Mouse (Mus musculus): ENCODE measurements at regions not wholly inside any gene's neighbourhood (a gene's known extent, or its start where the extent isn't known, plus 50 kb on each side); places are given as distances from the start of the nearest gene placed in this dataset.

- no peaks in the 10 kb centered on the region for H3K4me1 ChIP-seq (replicated peaks; ENCODE audit: low read depth, low read length)
- H3K27me3 ChIP-seq (ENCODE audit: insufficient read depth, low read length) = no peaks in the 10 kb centered on the region
- no peaks in the 10 kb centered on the region for H3K9me3 ChIP-seq (ENCODE audit: low read length)
- H3K36me3 ChIP-seq (ENCODE audit: insufficient read depth, low read length) = no peaks in the 10 kb centered on the region
- H3K4me3 ChIP-seq (replicated peaks; ENCODE audit: low read length) = no peak overlapping the region
- TF ChIP-seq CTCF (conservative IDR thresholded peaks at IDR 0.05; ENCODE audit: low read length) = no peak
Measured at GRCm38 (mm10) chr11:38443291-38443690, 1207.5 kb upstream of the Tenm2 start.

GRCm38 (mm10) chr11:38410302-38410701 lies 1174.5 kb upstream of the Tenm2 start:
- no peaks in the 10 kb centered on the region for H3K36me3 ChIP-seq (ENCODE audit: insufficient read depth, low read length)
- no peak overlapping the region for H3K4me3 ChIP-seq (replicated peaks; ENCODE audit: low read length)
- no peaks in the 10 kb centered on the region for H3K27me3 ChIP-seq (ENCODE audit: insufficient read depth, low read length)
- no peaks in the 10 kb centered on the region for H3K9me3 ChIP-seq (ENCODE audit: low read length)
- H3K4me1 ChIP-seq (replicated peaks; ENCODE audit: low read depth, low read length) = no peaks in the 10 kb centered on the region
- TF ChIP-seq POU5F1 (IDR thresholded peaks at IDR 0.05; ENCODE audit: borderline replicate concordance, low read length) (no peak), CTCF (conservative IDR thresholded peaks at IDR 0.05; ENCODE audit: low read length) (no peak), NANOG (IDR thresholded peaks at IDR 0.05; ENCODE audit: borderline replicate concordance, low read length) (no peak)

GRCm38 (mm10) chr11:38397771-38398170 lies 1162.0 kb upstream of the Tenm2 start:
- no peaks in the 10 kb centered on the region for H3K9me3 ChIP-seq (ENCODE audit: low read length)
- H3K27me3 ChIP-seq (ENCODE audit: insufficient read depth, low read length) = no peaks in the 10 kb centered on the region
- no peak overlapping the region for H3K4me3 ChIP-seq (replicated peaks; ENCODE audit: low read length)
- H3K4me1 ChIP-seq (replicated peaks; ENCODE audit: low read depth, low read length) = no peaks in the 10 kb centered on the region
- H3K36me3 ChIP-seq (ENCODE audit: insufficient read depth, low read length) = no peaks in the 10 kb centered on the region
- no peak for TF ChIP-seq POU5F1 (IDR thresholded peaks at IDR 0.05; ENCODE audit: borderline replicate concordance, low read length)
- TF ChIP-seq NANOG (IDR thresholded peaks at IDR 0.05; ENCODE audit: borderline replicate concordance, low read length) = no peak
- no peak for TF ChIP-seq CTCF (conservative IDR thresholded peaks at IDR 0.05; ENCODE audit: low read length)

GRCm38 (mm10) chr11:38386958-38387357 lies 1151.2 kb upstream of the Tenm2 start:
- TF ChIP-seq NANOG (IDR thresholded peaks at IDR 0.05; ENCODE audit: borderline replicate concordance, low read length) (no peak), POU5F1 (IDR thresholded peaks at IDR 0.05; ENCODE audit: borderline replicate concordance, low read length) (no peak), CTCF (conservative IDR thresholded peaks at IDR 0.05; ENCODE audit: low read length) (no peak)

DNA sequence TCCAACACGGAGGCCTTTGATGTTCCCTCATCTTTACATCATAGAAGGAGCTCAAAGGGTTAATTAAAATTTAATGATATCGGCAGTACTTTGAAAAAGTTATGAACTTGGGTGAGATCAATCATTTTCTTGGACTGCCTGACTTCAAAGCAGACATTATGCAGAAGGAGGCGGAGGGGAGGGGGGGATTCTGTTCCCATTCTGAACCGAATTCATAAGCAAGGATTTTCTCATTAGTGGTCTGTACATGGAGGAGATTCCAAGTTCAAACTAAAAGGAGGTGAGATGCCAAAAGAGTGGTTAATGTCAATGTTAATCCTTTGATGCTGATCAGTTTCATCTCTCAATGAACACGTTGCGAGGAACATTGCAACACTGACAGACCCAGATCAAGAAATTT lies 1110.7 kb upstream of the Tenm2 start:
- TF ChIP-seq POU5F1 (IDR thresholded peaks at IDR 0.05; ENCODE audit: borderline replicate concordance, low read length) (no peak), CTCF (conservative IDR thresholded peaks at IDR 0.05; ENCODE audit: low read length) (no peak), NANOG (IDR thresholded peaks at IDR 0.05; ENCODE audit: borderline replicate concordance, low read length) (no peak)
- Histone ChIP-seq H3K27me3 (ENCODE audit: insufficient read depth, low read length) (no peaks in the 10 kb centered on the region), H3K9me3 (ENCODE audit: low read length) (no peaks in the 10 kb centered on the region), H3K4me3 (replicated peaks; ENCODE audit: low read length) (no peak overlapping the region), H3K4me1 (replicated peaks; ENCODE audit: low read depth, low read length) (no peaks in the 10 kb centered on the region), H3K36me3 (ENCODE audit: insufficient read depth, low read length) (no peaks in the 10 kb centered on the region)

More at GRCm38 (mm10) chr11:38386958-38387357, 1151.2 kb upstream of the Tenm2 start:
- Histone ChIP-seq H3K4me1 (replicated peaks; ENCODE audit: low read depth, low read length) (no peaks in the 10 kb centered on the region), H3K36me3 (ENCODE audit: insufficient read depth, low read length) (no peaks in the 10 kb centered on the region), H3K9me3 (ENCODE audit: low read length) (no peaks in the 10 kb centered on the region), H3K4me3 (replicated peaks; ENCODE audit: low read length) (no peak overlapping the region), H3K27me3 (ENCODE audit: insufficient read depth, low read length) (no peaks in the 10 kb centered on the region)

DNA sequence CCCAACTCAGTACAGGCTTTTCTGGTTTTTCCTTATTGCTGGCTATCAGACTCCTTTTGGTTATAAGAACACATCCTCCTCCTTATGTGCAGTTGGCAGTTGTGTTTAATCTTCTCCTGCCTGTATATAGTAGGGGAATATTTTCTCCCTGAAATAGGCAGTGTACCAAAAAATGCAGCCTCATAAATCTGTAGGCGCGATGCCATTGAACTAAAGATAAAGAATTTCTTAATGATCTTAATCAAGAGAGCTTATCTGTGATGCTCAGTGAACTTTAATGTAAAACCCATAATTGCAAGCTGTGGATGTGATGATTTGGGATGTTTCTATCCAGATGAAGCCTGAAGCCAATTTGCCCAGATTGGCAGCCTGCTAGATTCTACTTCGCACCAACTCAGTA lies 1099.6 kb upstream of the Tenm2 start:
- H3K36me3 ChIP-seq (ENCODE audit: insufficient read depth, low read length) = no peaks in the 10 kb centered on the region
- TF ChIP-seq NANOG (IDR thresholded peaks at IDR 0.05; ENCODE audit: borderline replicate concordance, low read length) (no peak), CTCF (conservative IDR thresholded peaks at IDR 0.05; ENCODE audit: low read length) (no peak), POU5F1 (IDR thresholded peaks at IDR 0.05; ENCODE audit: borderline replicate concordance, low read length) (no peak)
- no peak overlapping the region for H3K4me3 ChIP-seq (replicated peaks; ENCODE audit: low read length)
- no peaks in the 10 kb centered on the region for H3K27me3 ChIP-seq (ENCODE audit: insufficient read depth, low read length)
- no peaks in the 10 kb centered on the region for H3K4me1 ChIP-seq (replicated peaks; ENCODE audit: low read depth, low read length)
- H3K9me3 ChIP-seq (ENCODE audit: low read length) = no peaks in the 10 kb centered on the region

GRCm38 (mm10) chr11:38297693-38298092 lies 1061.9 kb upstream of the Tenm2 start:
- Histone ChIP-seq H3K4me1 (replicated peaks; ENCODE audit: low read depth, low read length) (no peaks in the 10 kb centered on the region), H3K27me3 (ENCODE audit: insufficient read depth, low read length) (no peaks in the 10 kb centered on the region), H3K4me3 (replicated peaks; ENCODE audit: low read length) (no peak overlapping the region), H3K9me3 (ENCODE audit: low read length) (no peaks in the 10 kb centered on the region), H3K36me3 (ENCODE audit: insufficient read depth, low read length) (no peaks in the 10 kb centered on the region)
- TF ChIP-seq POU5F1 (IDR thresholded peaks at IDR 0.05; ENCODE audit: borderline replicate concordance, low read length) = no peak
- no peak for TF ChIP-seq CTCF (conservative IDR thresholded peaks at IDR 0.05; ENCODE audit: low read length)

DNA sequence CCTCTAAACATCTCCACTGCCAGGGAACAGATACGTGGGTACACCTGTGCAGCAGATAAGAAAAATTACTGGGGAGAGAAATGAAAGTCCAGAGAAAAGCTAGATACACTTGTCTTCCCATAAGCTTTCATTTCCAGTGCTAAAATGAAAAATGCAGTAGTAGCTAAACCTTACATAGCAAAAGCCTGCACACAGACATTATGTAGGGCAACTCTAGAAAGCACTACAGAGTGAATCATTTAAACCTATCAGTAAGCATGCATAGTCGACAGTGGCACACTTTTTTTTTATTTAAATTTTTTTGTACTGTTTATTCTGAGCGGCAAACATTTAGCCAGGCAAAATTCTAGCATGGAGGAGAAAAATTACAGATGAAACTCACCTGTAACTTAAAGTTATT lies 1055.5 kb upstream of the Tenm2 start:
- Histone ChIP-seq H3K9me3 (ENCODE audit: low read length) (no peaks in the 10 kb centered on the region), H3K36me3 (ENCODE audit: insufficient read depth, low read length) (no peaks in the 10 kb centered on the region), H3K4me1 (replicated peaks; ENCODE audit: low read depth, low read length) (no peaks in the 10 kb centered on the region), H3K4me3 (replicated peaks; ENCODE audit: low read length) (no peak overlapping the region), H3K27me3 (ENCODE audit: insufficient read depth, low read length) (no peaks in the 10 kb centered on the region)
- TF ChIP-seq POU5F1 (IDR thresholded peaks at IDR 0.05; ENCODE audit: borderline replicate concordance, low read length) (no peak), CTCF (conservative IDR thresholded peaks at IDR 0.05; ENCODE audit: low read length) (no peak), NANOG (IDR thresholded peaks at IDR 0.05; ENCODE audit: borderline replicate concordance, low read length) (no peak)

- Histone ChIP-seq H3K36me3 (ENCODE audit: insufficient read depth, low read length) (no peaks in the 10 kb centered on the region), H3K4me3 (replicated peaks; ENCODE audit: low read length) (no peak overlapping the region), H3K4me1 (replicated peaks; ENCODE audit: low read depth, low read length) (no peaks in the 10 kb centered on the region), H3K9me3 (ENCODE audit: low read length) (no peaks in the 10 kb centered on the region), H3K27me3 (ENCODE audit: insufficient read depth, low read length) (no peaks in the 10 kb centered on the region)
- TF ChIP-seq CTCF (conservative IDR thresholded peaks at IDR 0.05; ENCODE audit: low read length) (no peak), NANOG (IDR thresholded peaks at IDR 0.05; ENCODE audit: borderline replicate concordance, low read length) (no peak), POU5F1 (IDR thresholded peaks at IDR 0.05; ENCODE audit: borderline replicate concordance, low read length) (no peak)
Measured at GRCm38 (mm10) chr11:38280961-38281360, 1045.2 kb upstream of the Tenm2 start.
